Mouse (Mus musculus): ENCODE results near the gene Kiz. TPM values are rescaled to one million over a fixed set of nuclear protein-coding genes. Genes with fewer than 3 reads are reported as not detected.

Gene Kiz
- total and polyA plus RNA-seq, 3 experiments, result 8.2 to 13.1 TPM; not detected in 1

GRCm38 (mm10) chr2:146865781-146866180 lies 10.1 kb downstream of the Kiz start:
- no peaks in the 10 kb centered on the region for H3K36me3 ChIP-seq (ENCODE audit: control insufficient read depth in 1 of 2, insufficient read depth in 2 of 2, low read length in 2 of 2)
- DNase-seq (ENCODE audit: low read depth, low spot score), result no peak
- no peaks in the 10 kb centered on the region for H3K27me3 ChIP-seq (ENCODE audit: control insufficient read depth in 1 of 2, insufficient read depth in 2 of 2, low read length in 2 of 2)
- H3K4me3 ChIP-seq (ENCODE audit: control insufficient read depth in 1 of 2, insufficient read depth in 1 of 2, low read depth in 2 of 2, low read length in 2 of 2), result no peak overlapping the region
- TF ChIP-seq TAL1 (IDR thresholded peaks at IDR 0.05; ENCODE audit: low read length) (no peak), POLR2A (IDR thresholded peaks at IDR 0.05; ENCODE audit: control insufficient read depth in 1 of 2, insufficient read depth in 1 of 2, low read depth in 1 of 2, low read length in 2 of 2, poor library complexity in 1 of 2) (no peak), GATA1 (IDR thresholded peaks at IDR 0.05; ENCODE audit: low read depth, low read length) (no peak), RCOR1 (IDR thresholded peaks at IDR 0.05; ENCODE audit: low read depth, low read length) (no peak), CHD1 (IDR thresholded peaks at IDR 0.05; ENCODE audit: low read depth, low read length) (no peak), ZMIZ1 (IDR thresholded peaks at IDR 0.05; ENCODE audit: low read depth, low read length) (no peak), HCFC1 (IDR thresholded peaks at IDR 0.05; ENCODE audit: low read depth, low read length) (no peak)
- H3K9me3 ChIP-seq (replicated peaks; ENCODE audit: insufficient read depth, low read length), result no peaks in the 10 kb centered on the region
- H3K9ac ChIP-seq (ENCODE audit: control insufficient read depth, low read depth, low read length, poor library complexity, severe bottlenecking), result no peak overlapping the region
- no peak overlapping the region for H3K27ac ChIP-seq (ENCODE audit: control insufficient read depth, low read depth, low read length)
- no peaks in the 10 kb centered on the region for H3K4me1 ChIP-seq (ENCODE audit: control insufficient read depth in 1 of 2, insufficient read depth in 2 of 2, low read length in 2 of 2)
- no peaks in the 10 kb centered on the region for H3K79me2 ChIP-seq (ENCODE audit: control insufficient read depth, insufficient read depth, low read length, poor library complexity)

- H3K36me3 ChIP-seq (ENCODE audit: control insufficient read depth in 1 of 2, insufficient read depth in 2 of 2, low read length in 2 of 2), result no peaks in the 10 kb centered on the region
- no peak for DNase-seq (ENCODE audit: low read depth, low spot score)
- no peak overlapping the region for H3K9ac ChIP-seq (ENCODE audit: control insufficient read depth, low read depth, low read length, poor library complexity, severe bottlenecking)
- H3K4me1 ChIP-seq (ENCODE audit: control insufficient read depth in 1 of 2, insufficient read depth in 2 of 2, low read length in 2 of 2), result peaks cover 0 to 4% of the 10 kb centered on the region in 2 experiments; a peak in 1 of 4 replicates
- H3K4me3 ChIP-seq (ENCODE audit: control insufficient read depth in 1 of 2, insufficient read depth in 1 of 2, low read depth in 2 of 2, low read length in 2 of 2), result no peak overlapping the region
- H3K9me3 ChIP-seq (replicated peaks; ENCODE audit: insufficient read depth, low read length), result no peaks in the 10 kb centered on the region
- H3K27me3 ChIP-seq (ENCODE audit: control insufficient read depth in 1 of 2, insufficient read depth in 2 of 2, low read length in 2 of 2), result no peaks in the 10 kb centered on the region
- no peak for TF ChIP-seq E2F4 (IDR thresholded peaks at IDR 0.05; ENCODE audit: borderline replicate concordance, low read depth, low read length)
- TF ChIP-seq NELFE (IDR thresholded peaks at IDR 0.05; ENCODE audit: low read depth, low read length), result no peak
- no peak for TF ChIP-seq CHD2 (IDR thresholded peaks at IDR 0.05; ENCODE audit: low read length)
- no peaks in the 10 kb centered on the region for H3K79me2 ChIP-seq (ENCODE audit: control insufficient read depth, insufficient read depth, low read length, poor library complexity)
- H3K27ac ChIP-seq (ENCODE audit: control insufficient read depth, low read depth, low read length), result no peak overlapping the region
These were observed 15.9 kb downstream of the Kiz start for GRCm38 (mm10) chr2:146871300-146872269.

GRCm38 (mm10) chr2:146872697-146873096 lies 17.0 kb downstream of the Kiz start:
- no peak for TF ChIP-seq ZMIZ1 (IDR thresholded peaks at IDR 0.05; ENCODE audit: low read depth, low read length)
- no peak for TF ChIP-seq NRF1 (IDR thresholded peaks at IDR 0.05; ENCODE audit: insufficient read depth, low read depth, low read length, poor library complexity, severe bottlenecking)
- TF ChIP-seq TBP (IDR thresholded peaks at IDR 0.05; ENCODE audit: low read depth, low read length), result 0 out of 2 replicates have a peak, but pooled peaks have one; percentile 38
- no peak for TF ChIP-seq MYC (IDR thresholded peaks at IDR 0.05; ENCODE audit: low read depth, low read length)
- TF ChIP-seq MAX (IDR thresholded peaks at IDR 0.05; ENCODE audit: low read length), result no peak

More at GRCm38 (mm10) chr2:146872697-146873096, 17.0 kb downstream of the Kiz start:
- H3K4me3 ChIP-seq (ENCODE audit: control insufficient read depth in 1 of 2, insufficient read depth in 1 of 2, low read depth in 2 of 2, low read length in 2 of 2), result no peak overlapping the region
- DNase-seq (ENCODE audit: low read depth, low spot score), result peak; percentile 52
- no peaks in the 10 kb centered on the region for H3K79me2 ChIP-seq (ENCODE audit: control insufficient read depth, insufficient read depth, low read length, poor library complexity)
- H3K27me3 ChIP-seq (ENCODE audit: control insufficient read depth in 1 of 2, insufficient read depth in 2 of 2, low read length in 2 of 2), result no peaks in the 10 kb centered on the region
- no peak overlapping the region for H3K27ac ChIP-seq (ENCODE audit: control insufficient read depth, low read depth, low read length)
- H3K9ac ChIP-seq (ENCODE audit: control insufficient read depth, low read depth, low read length, poor library complexity, severe bottlenecking), result no peak overlapping the region
- H3K4me1 ChIP-seq (ENCODE audit: control insufficient read depth in 1 of 2, insufficient read depth in 2 of 2, low read length in 2 of 2), result peaks cover 0 to 4% of the 10 kb centered on the region in 2 experiments; a peak in 1 of 4 replicates
- no peaks in the 10 kb centered on the region for H3K9me3 ChIP-seq (replicated peaks; ENCODE audit: insufficient read depth, low read length)
- H3K36me3 ChIP-seq (ENCODE audit: control insufficient read depth in 1 of 2, insufficient read depth in 2 of 2, low read length in 2 of 2), result no peaks in the 10 kb centered on the region

Data from MEL (cell line).